Mouse (Mus musculus) cortical plate, adult 2 months (tissue): ENCODE results near the gene Exoc4. TPM values are rescaled to one million over a fixed set of nuclear protein-coding genes. Genes with fewer than 3 reads are reported as not detected.

Experiments
- H3K27ac ChIP-seq: fragments of 200-500 bp; 2 replicates; pipeline ENCODE4 v1.5.1; 2012; ENCODE audit warnings: low read length, control low read depth, inconsistent platforms; ENCODE audit not compliant: insufficient read depth
- H3K4me1 ChIP-seq: fragments of 200-500 bp; 2 replicates; pipeline ENCODE4 v1.6.1; 2011; ENCODE audit warnings: low read length; ENCODE audit not compliant: control insufficient read depth, insufficient read depth
- H3K4me3 ChIP-seq: fragments of 200-500 bp; 2 replicates; pipeline ENCODE4 v1.5.1; 2011; ENCODE audit warnings: mild to moderate bottlenecking, low read length, control low read depth; ENCODE audit not compliant: insufficient read depth
- CTCF ChIP-seq: fragments of 200-500 bp; IDR thresholded peaks from 2 replicates; pipeline ENCODE4 v1.5.1; 2011; ENCODE audit warnings: mild to moderate bottlenecking, control low read depth, low read length; ENCODE audit not compliant: insufficient read depth; ENCODE audit errors: extremely low read depth
- POLR2A ChIP-seq: fragments of 200-500 bp; IDR thresholded peaks from 2 replicates; pipeline ENCODE4 v1.6.1; 2011; ENCODE audit warnings: mild to moderate bottlenecking, low read length, control low read depth; ENCODE audit not compliant: insufficient read depth; ENCODE audit errors: extremely low read depth
- polyA plus RNA-seq: library from polyadenylated mRNA; depleted of rRNA; stranded (reverse); fragments of >200 nt; gene quantifications from 2 replicates; pipeline ENCODE4 v1.2.3, GENCODE M21; 2012

The Exoc4 gene
- polyA plus RNA-seq, 1 experiment, result 19.0 TPM

DNA sequence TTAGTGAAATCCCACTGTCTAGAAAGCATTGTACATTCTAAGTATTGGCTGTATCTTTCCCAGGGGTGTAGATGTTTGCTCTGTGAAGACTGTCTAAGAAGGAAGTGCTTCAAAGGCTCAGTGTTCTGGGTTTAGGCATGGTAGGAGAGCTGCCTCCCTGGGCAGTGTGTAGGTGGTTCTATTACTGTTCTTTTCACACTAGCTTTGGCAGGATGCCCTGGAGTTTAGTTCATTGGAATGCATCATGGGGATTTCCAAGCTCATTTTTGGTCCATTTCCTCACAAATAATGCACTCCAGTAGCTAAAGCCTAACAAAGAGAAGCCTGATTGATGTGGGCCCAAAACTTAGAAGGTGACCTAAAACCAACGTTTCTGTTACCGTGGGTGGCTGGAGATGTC, 555.9 kb downstream of the Exoc4 start:
- H3K27ac ChIP-seq, result no peak overlapping the region

DNA sequence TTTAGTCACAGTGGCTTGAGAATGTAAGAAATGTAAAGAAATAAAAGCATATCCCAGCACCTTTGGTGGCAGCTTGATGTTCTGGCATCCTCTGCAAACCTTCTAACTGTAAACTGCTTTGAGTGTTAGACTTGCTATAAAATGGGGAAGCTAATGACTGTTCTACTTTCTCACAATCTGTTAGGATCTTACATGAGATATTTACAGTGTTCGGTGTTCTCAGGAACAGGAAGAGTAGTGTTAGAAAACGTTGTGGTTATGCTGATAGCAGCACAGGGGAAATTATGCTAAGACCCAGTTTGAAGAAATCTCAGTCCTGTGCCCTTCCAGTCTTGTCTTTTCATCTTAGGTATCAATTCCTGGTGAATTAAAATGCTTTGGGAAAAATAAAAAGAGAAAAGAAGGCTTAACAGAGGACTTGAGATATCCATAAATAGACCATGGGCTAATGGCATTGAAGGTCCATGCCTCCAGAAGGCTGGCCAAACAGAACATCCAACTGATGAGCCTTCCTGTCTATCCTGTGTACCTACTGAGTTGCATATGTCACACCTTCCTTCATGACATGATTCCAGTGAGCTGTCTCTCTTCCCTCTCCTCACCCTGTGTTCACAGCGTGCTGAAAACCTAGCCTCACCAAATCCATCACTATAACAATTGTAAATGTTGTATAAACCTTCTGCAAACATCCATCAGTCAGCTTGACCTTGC, 557.3 kb downstream of the Exoc4 start:
- no peak for TF ChIP-seq CTCF
- TF ChIP-seq POLR2A, result no peak
- H3K4me3 ChIP-seq, result no peak overlapping the region
- H3K27ac ChIP-seq, result no peak overlapping the region
- H3K4me1 ChIP-seq, result peaks cover 11% of the 10 kb centered on the region

More for the DNA sequence above, 555.9 kb downstream of the Exoc4 start:
- Histone ChIP-seq H3K4me1 (peaks cover 11% of the 10 kb centered on the region), H3K4me3 (no peak overlapping the region)
- TF ChIP-seq POLR2A (no peak), CTCF (no peak)

DNA sequence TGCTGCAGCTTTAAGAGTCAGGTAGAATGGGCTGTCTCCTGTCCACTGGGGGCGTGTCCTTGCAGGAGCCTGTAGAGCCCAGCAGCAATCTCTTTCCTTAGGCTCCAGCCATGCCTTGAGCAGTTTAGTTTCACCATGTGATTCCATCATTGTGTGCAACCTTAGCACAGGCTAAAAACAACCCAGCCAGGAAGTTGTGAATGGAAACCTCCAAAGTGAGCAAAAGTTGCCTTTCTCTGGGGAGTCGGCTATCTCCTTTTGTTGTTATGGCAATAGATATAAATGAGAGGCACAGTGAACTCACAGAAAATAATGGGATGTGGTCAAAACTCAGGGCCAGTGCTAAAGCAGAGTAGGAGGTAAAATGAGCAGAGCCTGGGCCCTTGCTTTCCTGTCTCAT, 565.5 kb downstream of the Exoc4 start:
- H3K4me3 ChIP-seq, result no peak overlapping the region
- no peaks in the 10 kb centered on the region for H3K4me1 ChIP-seq
- TF ChIP-seq CTCF (no peak), POLR2A (no peak)
- no peak overlapping the region for H3K27ac ChIP-seq

- H3K4me3 ChIP-seq, result no peak overlapping the region
- 0 out of 2 replicates have a peak overlapping the region, but pooled peaks have one; percentile 25 for H3K27ac ChIP-seq
- TF ChIP-seq POLR2A, result no peak
- TF ChIP-seq CTCF, result no peak
- peaks cover 9% of the 10 kb centered on the region for H3K4me1 ChIP-seq
These were observed 574.3 kb downstream of the Exoc4 start for GRCm38 (mm10) chr6:33823171-33823570.

DNA sequence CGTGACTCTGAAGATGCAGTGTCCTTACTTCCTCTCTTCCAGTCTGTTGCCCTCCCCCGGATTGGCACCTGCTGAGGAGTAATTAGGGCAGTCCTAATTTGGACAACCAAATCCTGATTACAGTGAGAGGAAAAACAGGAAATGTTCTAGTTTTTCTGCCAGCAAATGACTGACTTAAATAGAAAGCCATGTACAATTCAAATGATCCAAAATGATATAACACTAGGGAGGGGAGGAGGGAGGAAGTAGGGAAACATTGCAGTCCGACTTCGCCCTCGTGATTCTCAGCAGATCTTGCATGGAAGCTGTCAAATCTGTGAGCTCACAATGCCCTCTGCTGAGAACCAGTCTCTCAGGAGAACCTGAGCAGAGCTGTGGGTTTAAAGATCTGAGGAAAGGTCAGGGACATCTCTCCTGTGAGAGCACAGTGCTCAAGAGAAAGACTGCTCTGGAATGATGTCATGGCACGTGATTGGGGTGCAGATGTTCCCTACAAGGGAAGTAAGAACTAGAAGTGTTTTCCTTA, 575.0 kb downstream of the Exoc4 start:
- no peak overlapping the region for H3K27ac ChIP-seq

GRCm38 (mm10) chr6:33828499-33828898, 579.6 kb downstream of the Exoc4 start:
- TF ChIP-seq CTCF (no peak), POLR2A (no peak)
- Histone ChIP-seq H3K27ac (no peak overlapping the region; the same call in 1 of the 2 replicates), H3K4me1 (peaks cover 4% of the 10 kb centered on the region; the same call in 1 of the 2 replicates), H3K4me3 (no peak overlapping the region)

More for the DNA sequence above, 575.0 kb downstream of the Exoc4 start:
- TF ChIP-seq POLR2A, result no peak
- TF ChIP-seq CTCF, result peak; percentile 15; the same call in 1 of the 2 replicates
- Histone ChIP-seq H3K4me3 (no peak overlapping the region), H3K4me1 (peaks cover 11% of the 10 kb centered on the region)

GRCm38 (mm10) chr6:33829261-33829660, 580.4 kb downstream of the Exoc4 start:
- Histone ChIP-seq H3K4me3 (no peak overlapping the region), H3K4me1 (peaks cover 2% of the 10 kb centered on the region; the same call in 1 of the 2 replicates), H3K27ac (no peak overlapping the region)
- TF ChIP-seq CTCF (no peak), POLR2A (no peak)

DNA sequence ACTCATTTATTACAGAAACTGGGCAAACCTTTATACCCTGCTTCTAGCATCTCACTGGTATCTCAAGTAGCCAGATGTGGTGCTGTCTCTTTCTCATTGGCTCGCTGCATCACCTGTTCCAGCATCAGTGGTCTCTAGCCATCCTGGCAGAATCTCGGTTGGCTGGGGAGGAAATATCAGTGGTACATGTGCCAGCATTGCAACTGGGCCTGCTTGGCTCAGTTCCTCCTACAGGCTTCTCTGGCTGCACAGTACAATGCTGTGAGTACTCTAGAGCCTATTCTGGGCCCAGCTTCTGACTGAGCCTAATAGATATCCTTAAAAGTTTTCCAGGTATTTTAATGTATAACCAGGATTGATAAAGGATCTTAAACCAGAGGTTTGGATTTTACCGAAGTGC, 582.4 kb downstream of the Exoc4 start:
- H3K27ac ChIP-seq, result no peak overlapping the region
- no peak overlapping the region for H3K4me3 ChIP-seq
- TF ChIP-seq POLR2A (no peak), CTCF (no peak)
- H3K4me1 ChIP-seq, result peaks cover 2% of the 10 kb centered on the region; the same call in 1 of the 2 replicates

GRCm38 (mm10) chr6:33832978-33833377, 584.1 kb downstream of the Exoc4 start:
- no peak for TF ChIP-seq CTCF
- no peak for TF ChIP-seq POLR2A
- H3K4me3 ChIP-seq, result no peak overlapping the region
- peaks cover 2% of the 10 kb centered on the region; the same call in 1 of the 2 replicates for H3K4me1 ChIP-seq
- H3K27ac ChIP-seq, result no peak overlapping the region
